Mouse (Mus musculus) G1E (cell line): Measurements from ENCODE around the gene Cnpy1. TPM values are rescaled to one million over a fixed set of nuclear protein-coding genes. Genes with fewer than 3 reads are reported as not detected.
A peak's percentile ranks its signal among the peaks of the same experiment; 100 is the strongest.

Source experiments
- ATAC-seq: 2 replicates; pipeline ENCODE4 v1.8.0; 2016; ENCODE audit warnings: mild to moderate bottlenecking; ENCODE audit not compliant: insufficient number of reproducible peaks, poor library complexity, low FRiP score, severe bottlenecking; ENCODE audit errors: extremely low read depth
- DNase-seq: peaks from one replicate; pipeline ENCODE4 v3.0.0; 2012; ENCODE audit warnings: low spot score
- H3K27me3 ChIP-seq: 2 replicates; pipeline ENCODE4 v1.6.1; 2012; ENCODE audit warnings: mild to moderate bottlenecking, low read length, inconsistent platforms; ENCODE audit not compliant: insufficient read depth
- H3K36me3 ChIP-seq: replicated peaks from 2 replicates; pipeline ENCODE3; 2012; ENCODE audit warnings: mild to moderate bottlenecking, inconsistent platforms
- H3K4me1 ChIP-seq: 2 replicates; pipeline ENCODE4 v1.6.1; 2012; ENCODE audit warnings: low read depth, low read length, inconsistent platforms, mixed read lengths; ENCODE audit not compliant: insufficient read depth
- H3K4me3 ChIP-seq: 2 replicates; pipeline ENCODE4 v1.5.1; 2012; ENCODE audit warnings: low read depth, mild to moderate bottlenecking, inconsistent platforms, low read length, moderate library complexity, mixed read lengths
- H3K9me3 ChIP-seq: replicated peaks from 2 replicates; pipeline ENCODE4 v1.6.1; 2012; ENCODE audit warnings: inconsistent platforms
- CTCF ChIP-seq: IDR thresholded peaks from 2 replicates; pipeline ENCODE4 v1.5.1; 2012; ENCODE audit warnings: low read depth, low read length, inconsistent platforms, mixed read lengths
- GATA1 ChIP-seq: IDR thresholded peaks from 2 replicates; pipeline ENCODE4 v1.6.1; 2012; ENCODE audit warnings: borderline replicate concordance, low read length, inconsistent platforms, mixed read lengths
- GATA2 ChIP-seq: IDR thresholded peaks from 2 replicates; pipeline ENCODE4 v1.6.1; 2012; ENCODE audit warnings: low read depth, low read length, inconsistent platforms, borderline replicate concordance
- POLR2AphosphoS5 ChIP-seq: IDR thresholded peaks from 2 replicates; pipeline ENCODE4 v1.6.1; 2012; ENCODE audit warnings: low read depth, low read length, inconsistent platforms; ENCODE audit not compliant: insufficient replicate concordance
- TAL1 ChIP-seq: conservative IDR thresholded peaks from 2 replicates; pipeline ENCODE4 v1.6.1; 2012; ENCODE audit warnings: low read depth, low read length, inconsistent platforms, mixed read lengths
- polyA plus RNA-seq: library from polyadenylated mRNA; stranded (reverse); fragments of >175 nt; gene quantifications from 2 replicates; pipeline ENCODE4 v1.2.3, GENCODE M21; 2012
- total RNA-seq, 2 experiments: library from RNA; stranded (forward) in 1 of 2; stranded (reverse) in 1 of 2; fragments of 200-1000 nt in 1 of 2; fragments of >200 nt in 1 of 2; fragmentation: Nextera tagmentation in 1 of 2; gene quantifications; 2 replicates each; pipeline ENCODE4 v1.2.3; 2014 to 2017

The Cnpy1 gene
- total and polyA plus RNA-seq, 3 experiments: 0.16 TPM; not detected in 2

DNA sequence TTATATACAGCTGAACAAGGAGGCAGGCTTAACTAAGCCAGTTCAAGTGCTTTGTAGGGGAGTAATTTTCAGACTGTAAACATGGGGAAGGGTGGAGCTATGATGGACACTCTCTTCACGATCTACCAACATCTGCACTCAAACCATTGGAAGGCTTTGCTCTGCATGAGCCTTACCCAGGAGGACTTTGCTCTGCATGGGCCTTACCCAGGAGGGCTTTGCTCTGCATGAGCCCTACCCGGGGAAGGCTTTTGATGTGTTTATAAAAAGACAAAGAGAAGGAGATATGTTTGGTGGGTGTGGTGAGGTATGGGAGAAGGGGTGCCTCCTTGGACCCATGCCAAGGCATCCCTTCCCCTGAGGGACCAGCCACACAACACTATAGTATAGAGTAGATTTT is 31.7 kb upstream of the Cnpy1 start:
- no peak for TF ChIP-seq POLR2AphosphoS5
- no peak for TF ChIP-seq TAL1
- no peak for TF ChIP-seq CTCF
- no peak for TF ChIP-seq GATA1
- no peak for TF ChIP-seq GATA2
- H3K36me3 ChIP-seq: no peaks in the 10 kb centered on the region
- H3K27me3 ChIP-seq: peaks cover 32% of the 10 kb centered on the region
- no peaks in the 10 kb centered on the region for H3K4me1 ChIP-seq
- no peaks in the 10 kb centered on the region for H3K9me3 ChIP-seq
- H3K4me3 ChIP-seq: no peak overlapping the region
- ATAC-seq (no peak), DNase-seq (no peak)

DNA sequence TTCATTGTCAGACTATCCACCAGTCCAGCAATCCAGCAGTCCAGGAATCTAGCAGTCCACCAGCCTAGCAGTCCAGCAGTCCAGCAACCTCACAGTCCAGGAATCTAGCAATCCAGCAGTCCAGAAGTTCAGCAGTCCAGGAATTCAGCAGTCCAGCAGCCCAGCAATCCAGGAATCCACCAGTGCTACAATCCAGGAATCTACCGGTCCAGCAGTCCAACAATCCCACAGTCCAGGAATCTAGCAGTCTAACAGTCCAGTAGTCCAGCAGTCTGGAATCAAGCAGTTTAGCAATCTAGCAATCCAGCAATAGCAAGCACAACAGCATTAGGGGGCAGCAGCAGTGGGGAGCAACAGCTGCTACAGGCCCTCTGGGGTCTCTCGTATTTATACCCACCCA is 27.2 kb upstream of the Cnpy1 start:
- TF ChIP-seq GATA2: no peak
- no peak for TF ChIP-seq TAL1
- no peak for TF ChIP-seq CTCF
- TF ChIP-seq GATA1: no peak
- no peak for TF ChIP-seq POLR2AphosphoS5
- ATAC-seq: no peak
- peaks cover 28% of the 10 kb centered on the region for H3K4me1 ChIP-seq

GRCm38 (mm10) chr5:28269469-28269991 is 23.9 kb upstream of the Cnpy1 start:
- H3K4me3 ChIP-seq: peak overlapping the region; percentile 57; the same call in 1 of the 2 replicates
- no peaks in the 10 kb centered on the region for H3K36me3 ChIP-seq
- DNase-seq (peak; percentile 61), ATAC-seq (peak; percentile 83)
- no peak for TF ChIP-seq CTCF
- TF ChIP-seq TAL1: peak; percentile 87
- 0 out of 2 replicates have a peak, but pooled peaks cover 2% of the 10 kb centered on the region for H3K27me3 ChIP-seq
- H3K9me3 ChIP-seq: no peaks in the 10 kb centered on the region
- peaks cover 34% of the 10 kb centered on the region for H3K4me1 ChIP-seq

More for the DNA sequence above, 27.2 kb upstream of the Cnpy1 start:
- Histone ChIP-seq H3K27me3 (peaks cover 22% of the 10 kb centered on the region), H3K4me3 (no peak overlapping the region), H3K9me3 (no peaks in the 10 kb centered on the region), H3K36me3 (no peaks in the 10 kb centered on the region)
- DNase-seq: no peak

DNA sequence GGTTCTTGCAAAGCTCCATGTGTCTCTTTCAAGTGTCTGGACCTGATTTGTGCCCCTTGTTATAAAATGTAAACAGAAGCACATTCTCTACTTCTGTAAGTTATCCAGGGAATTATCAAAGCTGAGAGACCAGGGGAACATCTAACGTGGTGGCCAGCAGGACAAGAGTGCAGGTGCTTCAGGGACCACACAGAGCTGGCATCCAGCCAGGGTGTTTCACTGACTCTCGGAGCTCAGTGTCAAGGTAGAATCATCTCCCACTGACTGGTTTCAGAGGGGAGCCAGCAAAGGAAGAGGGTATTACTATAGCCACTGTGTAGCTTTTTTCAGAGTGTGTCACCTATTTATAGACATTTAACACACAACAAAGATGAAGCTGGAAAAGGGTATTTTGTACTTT is 22.0 kb upstream of the Cnpy1 start:
- no peak for TF ChIP-seq TAL1
- TF ChIP-seq POLR2AphosphoS5: no peak
- no peak for TF ChIP-seq GATA2
- TF ChIP-seq GATA1: no peak
- TF ChIP-seq CTCF: no peak
- Histone ChIP-seq H3K9me3 (no peaks in the 10 kb centered on the region), H3K4me3 (no peak overlapping the region), H3K36me3 (no peaks in the 10 kb centered on the region), H3K4me1 (peaks cover 34% of the 10 kb centered on the region), H3K27me3 (peaks cover 13% of the 10 kb centered on the region)
- no peak for ATAC-seq
- DNase-seq: no peak

- TF ChIP-seq TAL1 (no peak), POLR2AphosphoS5 (no peak), GATA2 (no peak)
- Histone ChIP-seq H3K4me1 (peaks cover 31% of the 10 kb centered on the region), H3K9me3 (no peaks in the 10 kb centered on the region), H3K36me3 (no peaks in the 10 kb centered on the region), H3K4me3 (no peak overlapping the region), H3K27me3 (peaks cover 28% of the 10 kb centered on the region)
- DNase-seq (no peak), ATAC-seq (no peak)
These were observed 20.0 kb upstream of the Cnpy1 start for GRCm38 (mm10) chr5:28265653-28266052.

DNA sequence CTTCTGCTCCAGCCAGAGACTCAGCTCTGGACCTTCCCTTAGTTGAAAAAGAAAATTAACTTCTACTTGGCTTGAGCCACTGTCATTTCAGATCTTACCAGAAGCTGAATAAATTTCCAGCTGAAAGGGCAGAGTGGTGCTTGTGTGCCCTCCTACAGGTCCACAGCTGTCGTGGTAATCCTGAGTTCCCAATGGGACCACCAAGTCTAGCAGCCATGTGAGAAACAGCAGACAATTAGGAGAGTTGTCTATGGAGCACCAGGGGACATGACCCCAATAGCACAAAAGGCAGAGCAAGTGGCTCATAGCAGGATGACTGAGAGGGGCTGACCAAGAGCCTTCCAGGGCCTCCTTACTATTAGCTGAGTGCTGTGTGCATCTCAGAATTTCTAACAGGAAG is 18.2 kb upstream of the Cnpy1 start:
- peaks cover 14% of the 10 kb centered on the region for H3K4me1 ChIP-seq
- H3K36me3 ChIP-seq: no peaks in the 10 kb centered on the region
- no peaks in the 10 kb centered on the region for H3K9me3 ChIP-seq
- H3K4me3 ChIP-seq: no peak overlapping the region
- DNase-seq: no peak
- TF ChIP-seq GATA1 (no peak), TAL1 (no peak), CTCF (no peak), POLR2AphosphoS5 (no peak), GATA2 (no peak)
- H3K27me3 ChIP-seq: peaks cover 31% of the 10 kb centered on the region
- ATAC-seq: no peak

DNA sequence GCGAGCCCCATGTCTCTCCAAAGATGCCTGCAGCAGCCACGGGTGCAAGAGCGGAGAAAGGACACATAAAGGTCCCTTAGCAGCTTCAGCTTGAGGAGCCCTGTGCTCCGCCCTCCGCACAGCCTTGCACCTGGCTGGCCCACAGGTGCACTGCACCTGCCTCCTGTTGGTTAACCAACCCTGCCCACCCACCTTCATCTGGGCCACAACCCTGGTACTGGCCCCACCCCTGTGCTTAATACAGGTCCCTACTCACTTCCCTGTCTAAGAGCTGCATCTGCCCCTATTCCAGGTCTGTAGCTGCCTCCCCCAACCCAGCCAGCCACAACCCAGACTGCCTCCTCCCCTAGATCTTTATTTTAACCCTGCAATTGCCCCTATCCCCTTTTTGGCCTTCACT is 16.5 kb upstream of the Cnpy1 start:
- ATAC-seq (no peak), DNase-seq (no peak)
- Histone ChIP-seq H3K4me3 (no peak overlapping the region), H3K36me3 (no peaks in the 10 kb centered on the region), H3K9me3 (no peaks in the 10 kb centered on the region), H3K27me3 (peaks cover 37% of the 10 kb centered on the region), H3K4me1 (0 out of 2 replicates have a peak, but pooled peaks cover under 1% of the 10 kb centered on the region)
- no peak for TF ChIP-seq GATA2
- TF ChIP-seq GATA1: no peak
- TF ChIP-seq TAL1: no peak
- TF ChIP-seq CTCF: no peak
- TF ChIP-seq POLR2AphosphoS5: no peak
